Comparison of ENCODE assay signal across 7 mouse cellular contexts in genomic region chr4:56864016-56864415, GRCm38 (mm10). TPM values are rescaled to one million over a fixed set of nuclear protein-coding genes. Genes with fewer than 3 reads are reported as not detected.
DNase-seq lines count a peak whose midpoint lies in the region; ATAC-seq and TF ChIP-seq lines count a peak whose summit lies in the region.

No protein-coding gene starts in this region.

- H3K4me1 ChIP-seq in lung, adult 2 months (ENCODE audit: control insufficient read depth, insufficient read depth, low read length), result peaks cover 5% of the 10 kb centered on the region
- peaks cover 7% of the 10 kb centered on the region; the same call in 1 of the 2 replicates for H3K4me1 ChIP-seq in brown adipose tissue, adult 24 weeks (ENCODE audit: control insufficient read depth, insufficient read depth, insufficient read length, low read length)
- peaks cover 15% of the 10 kb centered on the region for H3K4me1 ChIP-seq in forebrain, embryonic 14.5 days (ENCODE audit: control insufficient read depth, insufficient read depth, low read length)
- peaks cover 46% of the 10 kb centered on the region for H3K4me1 ChIP-seq in liver, embryonic 12.5 days

- peak overlapping the region; percentile 83 for H3K9ac ChIP-seq in forebrain, embryonic 14.5 days (ENCODE audit: low read length)
- peak overlapping the region; percentile 91 for H3K9ac ChIP-seq in liver, embryonic 12.5 days

- no peak for ATAC-seq in forebrain, embryonic 14.5 days
- no peak for ATAC-seq in liver, embryonic 12.5 days

- H3K36me3 ChIP-seq in forebrain, embryonic 14.5 days (ENCODE audit: control insufficient read depth, insufficient read depth, low read length), result no peaks in the 10 kb centered on the region
- no peaks in the 10 kb centered on the region for H3K36me3 ChIP-seq in liver, embryonic 12.5 days

- no peak overlapping the region for H3K27ac ChIP-seq in brown adipose tissue, adult 24 weeks (replicated peaks; ENCODE audit: low read depth, low read length)
- peak overlapping the region; percentile 52 for H3K27ac ChIP-seq in forebrain, embryonic 14.5 days (ENCODE audit: low read depth, low read length)
- peak overlapping the region; percentile 89 for H3K27ac ChIP-seq in liver, embryonic 12.5 days

- WGBS in lung, adult 2 months, result 36% methylated on average over 4 of the region's 4 CpGs
- whole genome bisulfite sequencing in forebrain, embryonic 14.5 days, result 33% methylated on average over 4 of the region's 4 CpGs
- WGBS in liver, embryonic 12.5 days (ENCODE audit: insufficient replicate concordance), result 64% methylated on average over 4 of the region's 4 CpGs

- H3K4me2 ChIP-seq in forebrain, embryonic 14.5 days (ENCODE audit: low read length), result peak overlapping the region; percentile 76
- H3K4me2 ChIP-seq in liver, embryonic 12.5 days, result peak overlapping the region; percentile 98

- H3K4me3 ChIP-seq in lung, adult 2 months (replicated peaks; ENCODE audit: extremely low read depth, low read depth, low read length), result peak overlapping the region; percentile 68
- peak overlapping the region; percentile 73 for H3K4me3 ChIP-seq in brown adipose tissue, adult 24 weeks (ENCODE audit: insufficient read depth, low read depth, low read length)
- peak overlapping the region; percentile 82 for H3K4me3 ChIP-seq in forebrain, embryonic 14.5 days (ENCODE audit: low read depth, low read length)
- peak overlapping the region; percentile 82 for H3K4me3 ChIP-seq in liver, embryonic 12.5 days

- no peaks in the 10 kb centered on the region for H3K9me3 ChIP-seq in forebrain, embryonic 14.5 days (replicated peaks; ENCODE audit: control insufficient read depth, low read length)
- H3K9me3 ChIP-seq in liver, embryonic 12.5 days (replicated peaks), result no peaks in the 10 kb centered on the region

- TF ChIP-seq POLR2A in lung, adult 2 months (IDR thresholded peaks at IDR 0.05; ENCODE audit: borderline replicate concordance, extremely low read depth, low read depth, low read length), result no peak

- H3K27me3 ChIP-seq in forebrain, embryonic 14.5 days (replicated peaks; ENCODE audit: control insufficient read depth, insufficient read depth, low read length), result no peaks in the 10 kb centered on the region
- no peaks in the 10 kb centered on the region for H3K27me3 ChIP-seq in liver, embryonic 12.5 days (replicated peaks)

- TF ChIP-seq CTCF in lung, adult 2 months (IDR thresholded peaks at IDR 0.05; ENCODE audit: insufficient read depth, low read length), result no peak

- no peak for DNase-seq in lung, adult 2 months
- DNase-seq in lung, postnatal 10 days, result no peak
- peak; percentile 18 for DNase-seq in forebrain, embryonic 14.5 days (ENCODE audit: low spot score)
- DNase-seq in telencephalon, adult 2 months (ENCODE audit: low read depth, low spot score), result peak; percentile 74
- DNase-seq in testis, postnatal 14 days (ENCODE audit: low spot score), result no peak

RNA-seq across cellular contexts. Expression of gene Ctnnal1, which starts 1.0 kb away (rescaled TPM):
- 4.4 and 8.8 TPM in 2 replicates for polyA plus RNA-seq in lung, adult 2 months (2012; rRNA removed)
- polyA plus RNA-seq in brown adipose tissue, adult 24 weeks (2012; ENCODE audit: insufficient read depth, insufficient read length, missing spikeins), result 5.4 and 7.4 TPM in 2 replicates
- 9.4 and 11.1 TPM in 2 replicates for polyA plus RNA-seq in forebrain, embryonic 14.5 days (2014; fragmentation: Nextera tagmentation; extraction: Ambion mirVana)
- polyA plus RNA-seq in liver, embryonic 12.5 days (2016; fragmentation: Nextera tagmentation; extraction: Ambion mirVana), result 13.1 and 13.4 TPM in 2 replicates

Comparison
In these comparisons a context has a peak if more than half of its experiments do, and no peak if none do; other contexts are left out.
1. DNase-seq: peak in forebrain, embryonic 14.5 days (single experiment) and telencephalon, adult 2 months (single experiment); none in lung, adult 2 months (single experiment), lung, postnatal 10 days (single experiment) and testis, postnatal 14 days (single experiment).
2. Peak in every context shown above with its lines, with median percentiles within 50 percentile points of each other: H3K4me3 ChIP-seq.